Mouse (Mus musculus) kidney, adult 10 weeks (tissue): ENCODE measurements around the gene Olfr1254. TPM values are rescaled to one million over a fixed set of nuclear protein-coding genes. Genes with fewer than 3 reads are reported as not detected.

Experiments used
- polyA plus RNA-seq: library from polyadenylated mRNA; stranded (reverse); fragments of 350-450 nt; fragmentation: Illumina TruSeq; extraction: RNeasy Lipid Tissue Mini Kit (QIAGEN cat#74804); gene quantifications from one replicate; pipeline ENCODE4 v1.2.3, GENCODE M21; 2014; ENCODE audit warnings: low read depth, low replicate concordance

The Olfr1254 gene
- not detected for polyA plus RNA-seq

DNA sequence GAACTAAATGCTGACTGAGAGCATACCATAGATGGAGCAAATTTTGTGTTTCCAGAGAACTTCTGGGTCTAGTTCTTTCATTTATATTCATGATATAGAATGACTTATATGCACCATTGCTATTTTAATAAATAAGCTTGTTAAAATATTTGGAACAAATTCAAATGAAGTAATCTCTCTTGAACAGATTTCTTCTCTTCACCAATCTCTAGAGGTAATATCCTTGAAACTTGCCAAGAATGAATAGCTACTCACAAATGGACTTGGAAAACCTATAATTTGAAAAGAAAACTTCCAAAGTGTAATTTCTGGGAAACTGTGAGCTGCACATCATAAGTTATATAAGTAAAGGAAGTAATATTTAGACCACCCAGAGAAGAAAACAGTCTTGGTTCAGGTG, at the start of gene Olfr1254:
TSS of gene Olfr1254 (minus strand) at position 101 of the 400 bp plus-strand sequence.

DNA sequence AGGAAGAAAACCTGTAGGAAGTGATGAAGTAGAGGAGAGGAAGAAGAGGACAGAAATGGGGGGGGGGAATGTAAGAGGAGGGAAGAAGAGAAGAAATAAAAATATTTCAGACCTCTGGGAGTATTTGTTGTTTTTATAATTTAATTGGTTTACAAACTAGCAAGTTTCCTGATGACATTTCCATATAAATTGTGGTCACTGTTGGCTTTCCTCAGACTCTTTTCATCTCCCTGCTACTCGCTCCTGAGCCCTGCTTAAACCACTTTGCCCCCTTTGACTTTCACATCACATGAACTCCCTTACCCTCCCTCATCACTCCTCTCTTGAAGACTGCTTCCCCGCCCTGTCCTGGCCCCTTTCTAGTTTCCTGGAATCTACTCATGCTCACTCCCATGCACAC, 48.0 kb upstream of the Olfr1254 start, which contains the start of gene Olfr1256:
TSS of gene Olfr1256 (minus strand) at position 101 of the 400 bp plus-strand sequence.

DNA sequence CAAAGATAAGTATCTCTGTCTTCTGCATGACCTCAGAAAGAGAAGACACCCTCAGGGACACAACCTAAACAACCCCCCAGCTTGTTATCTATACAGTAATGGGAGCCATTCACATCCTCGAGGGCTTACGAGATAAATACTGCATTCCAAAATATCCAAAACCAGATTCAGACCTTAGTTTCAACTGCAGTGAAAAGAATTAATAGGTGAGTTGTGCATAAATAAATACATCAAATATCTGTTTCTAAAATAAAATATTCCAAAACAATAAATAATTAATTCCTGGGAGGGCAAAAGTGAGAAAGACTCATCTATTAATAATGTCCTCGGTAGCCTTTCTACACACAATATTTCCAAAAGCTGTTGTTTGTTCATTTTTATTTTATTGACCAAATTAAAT, 18.3 kb upstream of the Olfr1254 start, which contains the start of gene Olfr1255:
TSS of gene Olfr1255 (plus strand) at position 301 of the 400 bp plus-strand sequence.

GRCm38 (mm10) chr2:89756990-89757389, 36.4 kb downstream of the Olfr1254 start, which contains the start of gene Olfr1253:
Olfr1253 (minus strand) TSS chr2:89757090.

Other genes with a start within 250 kb of the Olfr1254 start
- not detected for gene Olfr1245, start 215.2 kb downstream of the Olfr1254 start, polyA plus RNA-seq
- not detected for gene Olfr1246, start 200.5 kb downstream of the Olfr1254 start, polyA plus RNA-seq
- not detected for gene Olfr1247, start 179.5 kb downstream of the Olfr1254 start, polyA plus RNA-seq
- not detected for gene Olfr1248, start 175.4 kb downstream of the Olfr1254 start, polyA plus RNA-seq
- not detected for gene Olfr1249, start 158.6 kb downstream of the Olfr1254 start, polyA plus RNA-seq
- gene Olfr1250, start 132.2 kb downstream of the Olfr1254 start, polyA plus RNA-seq = not detected
- gene Olfr1251, start 121.7 kb downstream of the Olfr1254 start, polyA plus RNA-seq = not detected
- not detected for gene Olfr1252, start 68.6 kb downstream of the Olfr1254 start, polyA plus RNA-seq
- gene Olfr1253, start 36.5 kb downstream of the Olfr1254 start, polyA plus RNA-seq = not detected
- gene Olfr1255, start 18.4 kb upstream of the Olfr1254 start, polyA plus RNA-seq = not detected
- not detected for gene Olfr1256, start 47.9 kb upstream of the Olfr1254 start, polyA plus RNA-seq
- not detected for gene Olfr48, start 54.6 kb upstream of the Olfr1254 start, polyA plus RNA-seq
- gene Olfr1257, start 84.8 kb upstream of the Olfr1254 start, polyA plus RNA-seq = not detected
- gene Olfr1258, start 133.7 kb upstream of the Olfr1254 start, polyA plus RNA-seq = not detected
- not detected for gene Olfr1259, start 155.0 kb upstream of the Olfr1254 start, polyA plus RNA-seq
- gene Olfr1260, start 180.7 kb upstream of the Olfr1254 start, polyA plus RNA-seq = not detected
- gene Olfr1261, start 197.6 kb upstream of the Olfr1254 start, polyA plus RNA-seq = not detected
- gene Olfr1262, start 206.5 kb upstream of the Olfr1254 start, polyA plus RNA-seq = not detected
- gene Olfr1263, start 218.5 kb upstream of the Olfr1254 start, polyA plus RNA-seq = not detected
- not detected for gene Olfr1264, start 232.0 kb upstream of the Olfr1254 start, polyA plus RNA-seq
- not detected for gene Olfr1265, start 241.7 kb upstream of the Olfr1254 start, polyA plus RNA-seq